Mouse (Mus musculus) left cerebral cortex, adult 18-20 months (tissue): ENCODE results near the gene Gse1. TPM values are rescaled to one million over a fixed set of nuclear protein-coding genes. Genes with fewer than 3 reads are reported as not detected.

Experiments
- DNase-seq, 2 experiments: peaks; one replicate each; pipeline ENCODE4 v3.0.0; 2021 to 2022; ENCODE audit warnings: low spot score in 2 of 2, mixed read lengths in 1 of 2
- total RNA-seq, 2 experiments: library from RNA; stranded (reverse); gene quantifications; 2 replicates each; pipeline ENCODE4 v1.2.3; 2021

Gene Gse1
- total RNA-seq, 2 experiments from 2014 or later, result 79.8 to 90.8 TPM

- peak; percentile 45 to 60 for DNase-seq
Measured at GRCm38 (mm10) chr8:120268541-120268980, 40.3 kb downstream of the Gse1 start.

- peak; percentile 41 to 59 for DNase-seq
Measured at GRCm38 (mm10) chr8:120270449-120270848, 42.2 kb downstream of the Gse1 start.

- DNase-seq, result no peak
Measured at GRCm38 (mm10) chr8:120273430-120273829, 45.2 kb downstream of the Gse1 start.

GRCm38 (mm10) chr8:120276051-120276890 is 48.0 kb downstream of the Gse1 start:
- peak; percentile 51 to 57 for DNase-seq

GRCm38 (mm10) chr8:120276891-120277426 is 48.7 kb downstream of the Gse1 start:
- no peak for DNase-seq

- no peak for DNase-seq
Measured at GRCm38 (mm10) chr8:120278009-120278408, 49.8 kb downstream of the Gse1 start.

- no peak for DNase-seq
Measured at GRCm38 (mm10) chr8:120279418-120279817, 51.2 kb downstream of the Gse1 start.

- DNase-seq, result peak; percentile 83 to 89
Measured at GRCm38 (mm10) chr8:120281487-120281886, 53.2 kb downstream of the Gse1 start.

GRCm38 (mm10) chr8:120282465-120282864 is 54.2 kb downstream of the Gse1 start:
- no peak for DNase-seq

GRCm38 (mm10) chr8:120284265-120284664 is 56.0 kb downstream of the Gse1 start:
- DNase-seq, result no peak

GRCm38 (mm10) chr8:120285033-120285432 is 56.8 kb downstream of the Gse1 start:
- no peak for DNase-seq

GRCm38 (mm10) chr8:120285878-120286277 is 57.6 kb downstream of the Gse1 start:
- no peak for DNase-seq

GRCm38 (mm10) chr8:120288122-120288908 is 60.1 kb downstream of the Gse1 start:
- peak; percentile 61 to 70 for DNase-seq

- DNase-seq, result no peak
Measured at GRCm38 (mm10) chr8:120289191-120289590, 60.9 kb downstream of the Gse1 start.

- DNase-seq, result peak; percentile 52 to 68
Measured at GRCm38 (mm10) chr8:120289698-120290181, 61.5 kb downstream of the Gse1 start.

GRCm38 (mm10) chr8:120290614-120291013 is 62.4 kb downstream of the Gse1 start:
- DNase-seq, result no peak

GRCm38 (mm10) chr8:120291650-120292049 is 63.4 kb downstream of the Gse1 start:
- no peak for DNase-seq

- DNase-seq, result peak; percentile 51 to 82
Measured at GRCm38 (mm10) chr8:120292316-120293107, 64.3 kb downstream of the Gse1 start.

- DNase-seq, result no peak
Measured at GRCm38 (mm10) chr8:120293421-120294357, 65.4 kb downstream of the Gse1 start.
